Mouse (Mus musculus): ENCODE data around the gene Flt3l.
"Not testable (repeated sequence)": the region's sequence is repeated elsewhere in the genome, so short reads cannot be mapped to it uniquely, and the experiment has no call there.

Flt3l gene

GRCm38 (mm10) chr7:45122561-45123185 is 13.6 kb downstream of the Flt3l start:
- no peak for DNase-seq

GRCm38 (mm10) chr7:45121966-45122365 is 14.3 kb downstream of the Flt3l start:
- DNase-seq, result no peak

- no peak for DNase-seq
Measured at GRCm38 (mm10) chr7:45121404-45121803, 14.8 kb downstream of the Flt3l start.

GRCm38 (mm10) chr7:45119780-45120709 is 16.2 kb downstream of the Flt3l start:
- DNase-seq, result no peak

- DNase-seq, result no peak
Measured at GRCm38 (mm10) chr7:45118336-45118735, 17.9 kb downstream of the Flt3l start.

GRCm38 (mm10) chr7:45117566-45117965 is 18.7 kb downstream of the Flt3l start:
- no peak for DNase-seq

GRCm38 (mm10) chr7:45113476-45113875 is 22.8 kb downstream of the Flt3l start:
- no peak for DNase-seq

GRCm38 (mm10) chr7:45112529-45112928 is 23.7 kb downstream of the Flt3l start:
- DNase-seq, result no peak

- no peak for DNase-seq
Measured at GRCm38 (mm10) chr7:45111940-45112339, 24.3 kb downstream of the Flt3l start.

- not testable (repeated sequence) for DNase-seq
Measured at GRCm38 (mm10) chr7:45110089-45110488, 26.1 kb downstream of the Flt3l start.

GRCm38 (mm10) chr7:45107052-45107645 is 29.1 kb downstream of the Flt3l start:
- no peak for DNase-seq

GRCm38 (mm10) chr7:45106441-45106840 is 29.8 kb downstream of the Flt3l start:
- DNase-seq, result no peak

GRCm38 (mm10) chr7:45105491-45105890 is 30.7 kb downstream of the Flt3l start:
- no peak for DNase-seq

- DNase-seq, result no peak
Measured at GRCm38 (mm10) chr7:45104941-45105340, 31.3 kb downstream of the Flt3l start.

- no peak for DNase-seq
Measured at GRCm38 (mm10) chr7:45103652-45104180, 32.5 kb downstream of the Flt3l start, which contains the start of gene Fcgrt. TSS of gene Fcgrt (minus strand) at chr7:45103851.

- no peak for DNase-seq
Measured at GRCm38 (mm10) chr7:45102940-45103585, 33.2 kb downstream of the Flt3l start.

GRCm38 (mm10) chr7:45102441-45102840 is 33.8 kb downstream of the Flt3l start:
- DNase-seq, result no peak

GRCm38 (mm10) chr7:45100046-45100445 is 36.2 kb downstream of the Flt3l start:
- DNase-seq, result no peak

GRCm38 (mm10) chr7:45098541-45099240 is 37.5 kb downstream of the Flt3l start:
- DNase-seq, result no peak

GRCm38 (mm10) chr7:45097479-45097878 is 38.8 kb downstream of the Flt3l start:
- no peak for DNase-seq

- DNase-seq, result not testable (repeated sequence)
Measured at GRCm38 (mm10) chr7:45095965-45096364, 40.3 kb downstream of the Flt3l start.

- no peak for DNase-seq
Measured at GRCm38 (mm10) chr7:45095367-45095766, 40.9 kb downstream of the Flt3l start.
